Mouse (Mus musculus): ENCODE measurements at regions not wholly inside any gene's neighbourhood (a gene's known extent, or its start where the extent isn't known, plus 50 kb on each side); places are given as distances from the start of the nearest gene placed in this dataset.

DNA sequence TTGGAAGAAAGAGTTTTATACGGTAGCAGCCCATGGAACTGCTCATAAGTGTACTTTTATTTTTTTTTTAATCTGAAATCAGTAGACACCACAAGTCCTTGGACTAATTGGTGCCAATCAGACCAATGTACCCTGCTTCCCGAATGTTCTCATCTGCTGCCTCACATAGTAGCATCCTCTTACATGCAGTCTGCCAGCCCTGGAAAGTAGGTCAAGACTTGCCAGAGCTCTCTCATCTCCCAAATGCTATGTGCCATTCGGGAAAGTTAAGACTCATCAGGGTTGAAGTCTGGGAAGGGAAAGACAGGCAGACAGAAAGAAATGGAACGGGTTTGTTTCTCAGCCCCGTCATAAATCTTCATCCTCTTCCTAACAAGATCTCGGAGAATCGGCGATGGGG lies 115.2 kb upstream of the Rbms3 start:
- no peak overlapping the region for H3K27ac ChIP-seq (ENCODE audit: low read length)

DNA sequence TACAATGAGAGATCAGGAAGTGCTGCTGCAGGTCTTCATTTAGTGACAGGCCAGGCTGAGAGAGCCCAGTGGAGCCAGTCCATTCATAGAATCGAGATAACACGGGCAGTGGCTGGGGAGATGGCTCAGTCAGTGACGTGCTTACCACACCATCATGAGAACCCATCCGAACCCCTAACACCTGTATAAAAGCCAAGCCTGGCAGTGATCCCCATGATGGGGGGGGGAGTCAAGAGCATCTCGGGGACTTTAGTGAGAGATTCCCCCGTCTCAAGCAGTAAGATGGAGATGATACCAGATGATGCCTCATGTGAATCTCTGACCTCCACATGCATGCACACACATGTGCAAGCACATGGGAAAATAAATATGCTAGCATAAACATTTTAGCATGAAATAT lies 99.7 kb upstream of the Rbms3 start:
- no peaks in the 10 kb centered on the region for H3K36me3 ChIP-seq (ENCODE audit: control insufficient read depth, insufficient read depth, low read length)
- H3K27me3 ChIP-seq (ENCODE audit: control insufficient read depth, insufficient read depth, low read length) = no peaks in the 10 kb centered on the region
- ATAC-seq (ENCODE audit: insufficient number of reproducible peaks, insufficient read depth, low FRiP score, low read depth) = no peak
- no peak overlapping the region for H3K9ac ChIP-seq (replicated peaks; ENCODE audit: low read depth, low read length)
- no peak overlapping the region for H3K4me2 ChIP-seq (replicated peaks; ENCODE audit: low read depth, low read length)
- no peak overlapping the region for H3K4me3 ChIP-seq (ENCODE audit: low read depth, low read length)
- H3K9me3 ChIP-seq (ENCODE audit: control insufficient read depth, low read depth, low read length) = no peaks in the 10 kb centered on the region
- 89% methylated on average over 6 of the region's 6 CpGs for WGBS
- H3K27ac ChIP-seq (ENCODE audit: low read length) = no peak overlapping the region
- no peaks in the 10 kb centered on the region for H3K4me1 ChIP-seq (ENCODE audit: control insufficient read depth, insufficient read depth, low read length)

More for the DNA sequence above, 115.2 kb upstream of the Rbms3 start:
- Histone ChIP-seq H3K4me3 (ENCODE audit: low read depth, low read length) (no peak overlapping the region), H3K9me3 (ENCODE audit: control insufficient read depth, low read depth, low read length) (no peaks in the 10 kb centered on the region), H3K27me3 (ENCODE audit: control insufficient read depth, insufficient read depth, low read length) (no peaks in the 10 kb centered on the region), H3K4me1 (ENCODE audit: control insufficient read depth, insufficient read depth, low read length) (no peaks in the 10 kb centered on the region), H3K9ac (replicated peaks; ENCODE audit: low read depth, low read length) (no peak overlapping the region), H3K36me3 (ENCODE audit: control insufficient read depth, insufficient read depth, low read length) (no peaks in the 10 kb centered on the region), H3K4me2 (replicated peaks; ENCODE audit: low read depth, low read length) (no peak overlapping the region)
- ATAC-seq (ENCODE audit: insufficient number of reproducible peaks, insufficient read depth, low FRiP score, low read depth) = no peak
- 90% methylated on average over 8 of the region's 8 CpGs for WGBS

- H3K4me2 ChIP-seq (replicated peaks; ENCODE audit: low read depth, low read length) = no peak overlapping the region
- no peaks in the 10 kb centered on the region for H3K36me3 ChIP-seq (ENCODE audit: control insufficient read depth, insufficient read depth, low read length)
- H3K27ac ChIP-seq (ENCODE audit: low read length) = peak overlapping the region; percentile 64
- H3K9ac ChIP-seq (replicated peaks; ENCODE audit: low read depth, low read length) = no peak overlapping the region
- no peak overlapping the region for H3K4me3 ChIP-seq (ENCODE audit: low read depth, low read length)
- H3K4me1 ChIP-seq (ENCODE audit: control insufficient read depth, insufficient read depth, low read length) = 0 out of 2 replicates have a peak, but pooled peaks cover 4% of the 10 kb centered on the region
- peak; percentile 79; the same call in 1 of the 2 replicates for ATAC-seq (ENCODE audit: insufficient number of reproducible peaks, insufficient read depth, low FRiP score, low read depth)
- no peaks in the 10 kb centered on the region for H3K27me3 ChIP-seq (ENCODE audit: control insufficient read depth, insufficient read depth, low read length)
- 38% methylated on average over 7 of the region's 7 CpGs for WGBS
- H3K9me3 ChIP-seq (ENCODE audit: control insufficient read depth, low read depth, low read length) = no peaks in the 10 kb centered on the region
Observed at GRCm38 (mm10) chr9:117720161-117720598, 90.5 kb upstream of the Rbms3 start.

- Histone ChIP-seq H3K4me1 (ENCODE audit: control insufficient read depth, insufficient read depth, low read length) (0 out of 2 replicates have a peak, but pooled peaks cover 4% of the 10 kb centered on the region), H3K27me3 (ENCODE audit: control insufficient read depth, insufficient read depth, low read length) (no peaks in the 10 kb centered on the region), H3K4me3 (ENCODE audit: low read depth, low read length) (no peak overlapping the region), H3K4me2 (replicated peaks; ENCODE audit: low read depth, low read length) (no peak overlapping the region), H3K36me3 (ENCODE audit: control insufficient read depth, insufficient read depth, low read length) (no peaks in the 10 kb centered on the region), H3K27ac (ENCODE audit: low read length) (no peak overlapping the region), H3K9ac (replicated peaks; ENCODE audit: low read depth, low read length) (no peak overlapping the region), H3K9me3 (ENCODE audit: control insufficient read depth, low read depth, low read length) (no peaks in the 10 kb centered on the region)
- ATAC-seq (ENCODE audit: insufficient number of reproducible peaks, insufficient read depth, low FRiP score, low read depth) = no peak
- 68% methylated on average over 4 of the region's 4 CpGs for WGBS
Observed at GRCm38 (mm10) chr9:117717346-117717745, 87.6 kb upstream of the Rbms3 start.

DNA sequence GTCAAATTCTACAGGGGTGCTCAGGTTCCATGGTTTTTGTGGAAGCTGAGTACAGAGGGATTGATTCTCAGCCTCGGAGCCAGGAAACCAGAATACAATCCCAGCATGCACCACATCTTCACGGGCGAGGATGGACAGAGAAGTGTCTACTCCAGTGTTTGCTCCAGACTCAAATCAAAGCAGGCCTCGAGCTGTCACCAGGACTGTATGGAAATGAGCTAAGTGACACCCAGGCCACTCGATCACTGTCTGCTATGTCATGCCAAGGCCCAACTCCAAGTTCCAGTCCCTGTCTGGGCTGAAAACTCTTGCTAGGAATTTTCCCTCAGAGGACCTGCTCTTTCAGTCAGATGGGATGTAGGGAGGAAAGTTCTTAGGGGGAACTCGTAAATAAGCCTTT lies 86.8 kb upstream of the Rbms3 start:
- no peaks in the 10 kb centered on the region for H3K27me3 ChIP-seq (ENCODE audit: control insufficient read depth, insufficient read depth, low read length)
- no peak overlapping the region for H3K9ac ChIP-seq (replicated peaks; ENCODE audit: low read depth, low read length)
- no peaks in the 10 kb centered on the region for H3K36me3 ChIP-seq (ENCODE audit: control insufficient read depth, insufficient read depth, low read length)
- 89% methylated on average over 6 of the region's 6 CpGs for WGBS
- H3K4me3 ChIP-seq (ENCODE audit: low read depth, low read length) = no peak overlapping the region
- no peak overlapping the region for H3K27ac ChIP-seq (ENCODE audit: low read length)
- ATAC-seq (ENCODE audit: insufficient number of reproducible peaks, insufficient read depth, low FRiP score, low read depth) = no peak
- H3K9me3 ChIP-seq (ENCODE audit: control insufficient read depth, low read depth, low read length) = no peaks in the 10 kb centered on the region
- 0 out of 2 replicates have a peak, but pooled peaks cover 4% of the 10 kb centered on the region for H3K4me1 ChIP-seq (ENCODE audit: control insufficient read depth, insufficient read depth, low read length)
- no peak overlapping the region for H3K4me2 ChIP-seq (replicated peaks; ENCODE audit: low read depth, low read length)

- H3K9me3 ChIP-seq (ENCODE audit: control insufficient read depth, low read depth, low read length) = no peaks in the 10 kb centered on the region
- H3K36me3 ChIP-seq (ENCODE audit: control insufficient read depth, insufficient read depth, low read length) = no peaks in the 10 kb centered on the region
- H3K4me3 ChIP-seq (ENCODE audit: low read depth, low read length) = no peak overlapping the region
- no peak for ATAC-seq (ENCODE audit: insufficient number of reproducible peaks, insufficient read depth, low FRiP score, low read depth)
- H3K27ac ChIP-seq (ENCODE audit: low read length) = peak overlapping the region; percentile 21; the same call in 1 of the 2 replicates
- H3K9ac ChIP-seq (replicated peaks; ENCODE audit: low read depth, low read length) = no peak overlapping the region
- H3K4me2 ChIP-seq (replicated peaks; ENCODE audit: low read depth, low read length) = no peak overlapping the region
- no peaks in the 10 kb centered on the region for H3K27me3 ChIP-seq (ENCODE audit: control insufficient read depth, insufficient read depth, low read length)
- H3K4me1 ChIP-seq (ENCODE audit: control insufficient read depth, insufficient read depth, low read length) = 0 out of 2 replicates have a peak, but pooled peaks cover 4% of the 10 kb centered on the region
- WGBS = 68% methylated on average over 13 of the region's 13 CpGs
Observed at GRCm38 (mm10) chr9:117714741-117715675, 85.3 kb upstream of the Rbms3 start.

DNA sequence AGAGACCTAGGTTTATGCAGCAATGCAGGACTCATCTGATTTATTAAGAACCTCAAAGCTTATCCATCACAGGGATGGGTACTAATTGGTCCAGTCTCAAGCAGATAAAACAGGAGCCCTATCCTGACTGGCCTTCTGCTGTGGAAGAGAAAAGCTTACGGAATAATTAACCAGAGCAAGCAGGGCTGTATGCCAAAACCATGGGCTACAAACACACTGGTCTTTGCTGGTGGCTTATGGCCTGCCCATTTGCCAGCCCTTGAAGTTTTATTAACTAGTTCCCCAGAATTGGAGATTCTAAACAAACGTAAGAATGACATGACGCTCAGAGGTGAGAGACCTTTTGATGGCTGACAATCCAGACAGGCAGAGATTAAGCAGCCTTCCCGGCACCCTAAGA lies 83.4 kb upstream of the Rbms3 start:
- Histone ChIP-seq H3K9ac (replicated peaks; ENCODE audit: low read depth, low read length) (no peak overlapping the region), H3K27ac (ENCODE audit: low read length) (no peak overlapping the region), H3K36me3 (ENCODE audit: control insufficient read depth, insufficient read depth, low read length) (no peaks in the 10 kb centered on the region), H3K4me1 (ENCODE audit: control insufficient read depth, insufficient read depth, low read length) (0 out of 2 replicates have a peak, but pooled peaks cover 4% of the 10 kb centered on the region), H3K4me3 (ENCODE audit: low read depth, low read length) (no peak overlapping the region), H3K9me3 (ENCODE audit: control insufficient read depth, low read depth, low read length) (no peaks in the 10 kb centered on the region), H3K27me3 (ENCODE audit: control insufficient read depth, insufficient read depth, low read length) (no peaks in the 10 kb centered on the region), H3K4me2 (replicated peaks; ENCODE audit: low read depth, low read length) (no peak overlapping the region)
- 88% methylated on average over 4 of the region's 4 CpGs for WGBS
- no peak for ATAC-seq (ENCODE audit: insufficient number of reproducible peaks, insufficient read depth, low FRiP score, low read depth)

DNA sequence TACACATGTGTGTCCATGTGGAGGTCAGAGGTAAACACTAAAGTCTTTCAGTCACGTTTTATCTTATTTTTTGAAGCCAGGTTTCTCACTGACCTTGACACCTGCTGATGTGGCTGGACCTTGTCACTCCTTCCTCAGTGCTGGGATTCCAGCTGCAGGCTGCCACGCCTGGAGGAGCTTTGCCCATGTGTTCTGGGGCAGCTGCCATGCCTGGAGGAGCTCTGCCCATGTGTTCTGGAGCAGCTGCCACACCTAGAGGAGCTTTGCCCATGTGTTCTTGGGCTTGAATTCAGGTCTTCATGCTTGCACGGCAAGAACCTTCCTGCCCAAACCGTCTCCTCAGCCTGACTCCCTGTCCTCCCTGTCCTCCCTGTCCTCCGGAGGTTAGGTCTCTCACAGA lies 82.1 kb upstream of the Rbms3 start:
- no peaks in the 10 kb centered on the region for H3K36me3 ChIP-seq (ENCODE audit: control insufficient read depth, insufficient read depth, low read length)
- no peak for ATAC-seq (ENCODE audit: insufficient number of reproducible peaks, insufficient read depth, low FRiP score, low read depth)
- no peak overlapping the region for H3K4me3 ChIP-seq (ENCODE audit: low read depth, low read length)
- H3K4me1 ChIP-seq (ENCODE audit: control insufficient read depth, insufficient read depth, low read length) = 0 out of 2 replicates have a peak, but pooled peaks cover 4% of the 10 kb centered on the region
- H3K27me3 ChIP-seq (ENCODE audit: control insufficient read depth, insufficient read depth, low read length) = no peaks in the 10 kb centered on the region
- WGBS = 81% methylated on average over 5 of the region's 5 CpGs
- no peak overlapping the region for H3K27ac ChIP-seq (ENCODE audit: low read length)
- H3K9ac ChIP-seq (replicated peaks; ENCODE audit: low read depth, low read length) = no peak overlapping the region
- H3K9me3 ChIP-seq (ENCODE audit: control insufficient read depth, low read depth, low read length) = no peaks in the 10 kb centered on the region
- H3K4me2 ChIP-seq (replicated peaks; ENCODE audit: low read depth, low read length) = no peak overlapping the region

Measured in stomach, embryonic 14.5 days (tissue).